Mouse (Mus musculus) macrophage (primary cell): ENCODE data around the gene Gaa. TPM values are rescaled to one million over a fixed set of nuclear protein-coding genes. Genes with fewer than 3 reads are reported as not detected.
"Not testable (repeated sequence)": the region's sequence is repeated elsewhere in the genome, so short reads cannot be mapped to it uniquely, and the experiment has no call there.

Experiments used
- H3K27ac ChIP-seq: fragments of 350-480 bp; formaldehyde crosslinking; 2 replicates; pipeline ENCODE4 v1.9.0; 2021
- H3K36me3 ChIP-seq: fragments of 350-480 bp; formaldehyde crosslinking; 2 replicates; pipeline ENCODE4 v1.9.0; 2021; ENCODE audit errors: inconsistent target
- H3K4me3 ChIP-seq: fragments of 350-480 bp; formaldehyde crosslinking; 2 replicates; pipeline ENCODE4 v1.9.0; 2021; ENCODE audit errors: inconsistent target
- H3K79me2 ChIP-seq: fragments of 350-480 bp; formaldehyde crosslinking; 2 replicates; pipeline ENCODE4 v1.9.0; 2021; ENCODE audit errors: inconsistent target
- WGBS: methylation state at CpG from one replicate; pipeline ENCODE4 v1.1.7; 2026; ENCODE audit warnings: inconsistent platforms; ENCODE audit not compliant: missing documents; 5-methylcytosine and 5-hydroxymethylcytosine counted together
- polyA plus RNA-seq: library from polyadenylated mRNA; stranded (reverse); fragments of 250-400 nt; gene quantifications from 3 replicates; pipeline ENCODE4 v1.2.4, GENCODE M21; 2018; ENCODE audit warnings: inconsistent platforms

Gene Gaa
- polyA plus RNA-seq, 1 experiment from 2014 or later, result 92.6 TPM

DNA sequence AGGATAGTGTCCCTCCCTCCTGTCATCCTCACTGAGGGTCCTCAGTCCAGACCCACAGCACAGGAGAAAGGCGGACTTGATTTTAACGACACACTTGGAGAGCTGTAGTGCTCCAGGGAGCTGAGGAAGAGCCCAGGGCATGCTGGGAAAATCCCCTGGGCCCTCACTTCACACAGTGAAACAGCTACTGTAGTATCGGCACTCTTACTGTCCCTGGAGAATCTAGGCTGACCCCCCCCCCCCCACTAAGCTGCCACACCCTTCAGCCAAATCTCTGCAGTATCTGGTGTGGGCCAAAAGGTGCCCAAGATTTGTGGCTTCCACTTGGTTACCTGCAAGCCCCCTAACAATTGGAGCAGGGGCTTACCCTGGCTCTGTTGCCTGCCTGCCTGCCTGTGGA, 30.7 kb upstream of the Gaa start:
- 94% methylated on average over 3 of the region's 3 CpGs for WGBS
- H3K79me2 ChIP-seq, result no peaks in the 10 kb centered on the region
- H3K36me3 ChIP-seq, result no peaks in the 10 kb centered on the region
- H3K4me3 ChIP-seq, result no peak overlapping the region
- H3K27ac ChIP-seq, result no peak overlapping the region

DNA sequence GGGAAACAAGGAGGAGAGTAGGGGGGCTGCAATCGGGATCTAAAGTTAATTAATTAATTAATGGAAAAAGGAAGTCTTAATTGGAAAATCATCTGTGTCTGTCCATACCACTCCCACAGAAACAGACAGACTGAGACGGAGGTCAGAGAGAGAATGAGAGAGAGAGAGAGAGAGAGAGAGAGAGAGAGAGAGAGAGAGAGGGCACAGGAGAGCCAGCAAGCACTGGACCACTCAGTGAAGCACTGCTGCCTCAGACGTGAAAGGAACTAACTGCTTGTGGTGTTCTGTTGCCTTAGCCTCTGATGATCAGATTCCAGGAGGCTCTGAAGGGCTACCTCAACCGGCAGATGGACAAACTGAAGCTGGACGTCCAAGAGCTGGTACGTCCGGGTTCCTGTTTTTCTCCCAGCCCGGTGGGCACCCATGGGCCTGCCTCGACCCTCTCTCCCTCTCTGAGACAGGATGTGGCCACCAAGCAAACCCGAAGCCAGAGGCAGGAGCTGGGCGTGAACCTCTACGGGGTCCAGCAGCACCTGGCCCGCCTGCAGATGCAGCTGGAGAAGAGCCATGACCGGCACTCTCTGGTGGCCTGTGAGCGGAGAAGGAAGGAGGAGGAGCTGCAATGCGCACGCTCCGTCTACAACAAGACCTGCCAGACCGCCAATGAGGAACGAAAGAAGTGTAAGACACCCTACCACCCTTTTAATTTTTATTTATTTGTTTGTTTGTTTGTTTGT, 30.0 kb upstream of the Gaa start:
- Histone ChIP-seq H3K27ac (peak overlapping the region; percentile 52), H3K36me3 (no peaks in the 10 kb centered on the region), H3K79me2 (no peaks in the 10 kb centered on the region), H3K4me3 (peak overlapping the region; percentile 44)
- WGBS, result 11% methylated on average over 18 of the region's 20 CpGs

DNA sequence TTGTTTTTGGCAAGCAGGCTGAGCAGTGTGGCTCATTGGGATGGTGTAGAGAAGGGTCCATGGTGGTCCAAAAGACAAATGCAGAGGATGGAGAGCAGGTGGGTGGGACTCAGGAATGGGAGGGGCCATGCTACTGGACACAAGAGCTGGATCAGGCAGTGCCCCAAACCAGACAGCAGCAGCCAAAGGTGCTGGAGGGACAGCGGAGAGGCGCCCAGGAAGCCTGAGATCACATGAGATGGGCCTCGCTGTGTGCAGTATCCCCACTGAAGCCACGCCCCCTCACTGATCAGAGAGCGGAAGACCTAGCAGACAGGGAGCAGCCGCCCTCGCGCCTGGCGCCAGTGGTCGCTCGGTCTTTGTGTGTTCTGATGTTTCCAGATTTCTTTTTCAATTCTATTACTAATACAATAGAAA, 29.4 kb upstream of the Gaa start:
- Histone ChIP-seq H3K36me3 (no peaks in the 10 kb centered on the region), H3K79me2 (no peaks in the 10 kb centered on the region), H3K4me3 (peak overlapping the region; percentile 44), H3K27ac (peak overlapping the region; percentile 52)
- 12% methylated on average over 11 of the region's 11 CpGs for WGBS

DNA sequence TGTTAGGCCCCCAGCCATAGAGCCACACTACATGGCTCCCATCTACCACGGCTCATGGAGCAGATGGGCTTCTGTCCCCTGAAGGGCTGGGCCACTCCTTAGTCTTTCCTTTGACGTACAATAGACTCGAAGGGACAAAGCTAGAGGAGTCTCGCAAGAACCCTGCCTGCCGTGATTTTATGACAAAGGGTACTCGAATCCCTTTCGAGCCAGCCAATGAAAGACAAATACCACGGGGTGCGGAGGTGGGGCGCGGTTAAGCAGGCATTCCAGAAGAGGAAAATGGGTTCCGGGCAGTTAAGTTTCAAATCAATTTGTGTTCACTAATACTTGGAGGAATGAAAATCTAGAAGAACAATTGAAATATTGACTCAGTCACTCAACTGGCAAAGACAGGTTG, 28.2 kb upstream of the Gaa start:
- Histone ChIP-seq H3K4me3 (no peak overlapping the region), H3K36me3 (no peaks in the 10 kb centered on the region), H3K27ac (no peak overlapping the region), H3K79me2 (no peaks in the 10 kb centered on the region)
- 96% methylated on average over 11 of the region's 12 CpGs for WGBS

DNA sequence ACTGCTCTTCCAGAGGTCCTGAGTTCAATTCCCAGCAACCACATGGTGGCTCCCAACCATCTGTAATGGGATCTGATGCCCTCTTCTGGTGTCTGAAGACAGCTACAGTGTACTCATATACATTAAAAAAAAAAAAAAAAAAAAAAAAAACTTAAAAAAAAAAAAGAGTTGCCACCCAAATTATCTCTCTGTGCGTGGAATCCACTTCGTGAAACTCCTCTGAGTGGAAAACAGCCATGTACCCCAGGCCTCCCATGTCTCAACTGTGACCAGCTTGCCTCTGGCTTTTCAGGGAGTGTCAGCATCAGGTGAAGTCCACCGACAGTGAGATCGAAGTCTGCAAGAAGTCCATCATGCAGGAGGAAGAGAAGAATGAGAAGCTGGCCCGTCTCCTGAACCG, 22.1 kb upstream of the Gaa start:
- not testable (repeated sequence) for H3K27ac ChIP-seq, H3K4me3 ChIP-seq, H3K79me2 ChIP-seq, H3K36me3 ChIP-seq
- WGBS, result 100% methylated on average over 6 of the region's 6 CpGs

DNA sequence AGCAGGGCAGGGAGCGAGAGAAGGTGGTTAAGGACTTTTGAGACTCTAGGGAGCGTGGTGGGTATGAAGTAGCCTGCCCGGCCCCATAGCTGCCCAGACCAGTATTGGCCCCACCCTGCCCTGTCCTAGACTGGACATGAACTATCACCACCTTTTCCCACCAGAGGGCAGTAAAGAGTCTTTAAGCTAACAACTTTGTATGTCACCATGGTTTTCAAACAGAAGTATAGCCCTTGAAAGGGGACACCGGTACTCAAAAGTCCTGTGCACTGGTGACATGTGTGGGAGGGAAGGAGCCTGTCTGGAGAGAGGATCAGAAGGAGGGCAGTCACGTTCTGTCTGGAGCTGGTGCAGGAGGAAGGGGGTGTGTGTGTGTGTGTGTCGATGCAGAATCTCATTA, 18.7 kb upstream of the Gaa start:
- Histone ChIP-seq H3K36me3 (no peaks in the 10 kb centered on the region), H3K27ac (no peak overlapping the region), H3K79me2 (no peaks in the 10 kb centered on the region), H3K4me3 (no peak overlapping the region)
- whole genome bisulfite sequencing, result 40% methylated on average over 6 of the region's 6 CpGs

DNA sequence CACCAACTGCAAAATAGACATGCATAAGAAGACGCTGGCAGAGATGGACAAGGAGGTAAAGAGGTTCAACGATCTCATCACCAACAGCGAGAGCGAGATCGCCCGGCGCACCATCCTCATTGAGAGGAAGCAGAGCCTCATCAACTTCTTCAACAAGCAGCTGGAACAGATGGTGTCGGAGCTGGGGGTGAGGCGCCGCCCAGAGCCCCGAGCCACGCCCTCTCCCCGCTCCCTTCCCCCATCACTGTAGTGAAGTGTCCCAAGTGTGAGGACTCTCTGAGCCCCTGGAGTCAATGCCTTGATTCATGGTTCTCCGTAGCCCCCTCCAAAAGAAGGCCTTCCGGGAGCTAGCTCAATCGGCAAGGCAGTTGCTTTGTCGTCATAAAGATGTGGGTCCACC, 16.7 kb upstream of the Gaa start:
- no peak overlapping the region for H3K27ac ChIP-seq
- H3K79me2 ChIP-seq, result no peaks in the 10 kb centered on the region
- H3K4me3 ChIP-seq, result no peak overlapping the region
- 91% methylated on average over 14 of the region's 17 CpGs for WGBS
- H3K36me3 ChIP-seq, result no peaks in the 10 kb centered on the region

DNA sequence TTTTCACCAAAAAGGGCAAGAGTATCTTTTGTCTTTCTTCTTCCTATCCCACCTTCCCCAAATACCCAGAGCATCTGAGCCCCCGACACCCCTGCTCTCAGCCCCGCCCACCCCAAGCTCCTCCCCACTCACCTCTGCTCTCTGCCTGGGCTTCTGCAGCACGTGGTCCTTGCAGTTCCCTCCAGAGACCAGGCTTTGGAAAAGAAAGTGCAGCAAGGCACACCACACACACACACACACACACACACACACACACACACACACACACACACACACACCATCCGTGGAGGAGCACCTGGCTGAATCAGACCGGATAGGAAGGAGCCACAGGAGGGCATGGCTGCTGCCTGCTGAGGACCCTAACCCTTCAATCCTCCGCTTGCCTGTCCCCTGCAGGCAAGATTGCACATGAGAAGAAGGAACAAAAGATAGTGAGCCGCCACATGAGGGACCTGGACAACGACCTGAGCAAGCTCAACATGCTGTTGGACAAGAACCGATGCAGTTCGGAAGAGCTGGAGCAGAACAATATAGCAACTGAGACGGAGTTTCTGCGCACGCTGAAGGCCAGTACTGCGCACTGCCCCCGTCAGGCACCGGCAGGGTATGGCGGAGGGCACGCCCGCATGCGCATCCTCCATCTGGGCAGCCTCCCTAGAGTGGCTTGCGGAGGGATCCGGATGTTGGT, 14.7 kb upstream of the Gaa start:
- Histone ChIP-seq H3K36me3 (no peaks in the 10 kb centered on the region), H3K79me2 (no peaks in the 10 kb centered on the region), H3K4me3 (no peak overlapping the region), H3K27ac (no peak overlapping the region)
- 11% methylated on average over 20 of the region's 22 CpGs for WGBS

DNA sequence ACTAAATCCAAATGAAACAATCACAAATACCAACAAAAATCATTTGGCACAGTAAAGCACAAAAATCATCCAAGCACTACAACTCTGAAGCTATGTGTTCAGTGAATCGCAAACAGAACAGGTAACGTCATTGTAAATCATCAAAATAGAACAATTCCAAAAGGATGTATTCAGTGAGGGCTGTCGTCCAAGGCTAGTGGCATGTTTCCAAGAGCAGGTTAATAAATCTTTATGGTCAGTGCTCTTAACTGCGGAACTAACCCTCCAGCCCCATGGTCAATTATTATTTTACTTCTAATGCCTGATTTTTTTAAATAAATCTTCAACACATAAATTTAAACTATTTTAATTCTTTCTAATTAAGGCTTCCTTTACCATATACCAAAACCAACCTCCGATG, 11.1 kb upstream of the Gaa start:
- H3K4me3 ChIP-seq, H3K27ac ChIP-seq, H3K79me2 ChIP-seq, H3K36me3 ChIP-seq: not testable (repeated sequence)
- 88% methylated on average over 5 of the region's 5 CpGs for WGBS

DNA sequence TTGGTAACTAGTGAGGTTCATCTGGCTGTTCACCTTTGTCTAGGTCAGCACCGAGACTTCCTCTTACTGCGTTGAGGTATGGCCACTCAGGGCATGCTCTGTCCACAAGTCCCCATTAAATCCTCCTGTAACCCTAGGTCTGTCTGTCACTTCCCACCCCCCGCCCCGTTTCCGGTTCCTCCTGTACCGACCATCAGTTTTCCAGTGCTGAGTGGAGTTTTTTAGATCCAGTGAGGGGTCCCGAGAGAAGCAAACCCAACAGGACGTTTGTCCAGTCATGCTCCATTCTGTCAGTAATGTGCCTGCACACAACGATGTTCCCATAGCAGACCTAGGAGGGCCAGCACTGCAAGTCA, 9.5 kb upstream of the Gaa start:
- Histone ChIP-seq H3K79me2 (no peaks in the 10 kb centered on the region), H3K27ac (no peak overlapping the region), H3K4me3 (no peak overlapping the region), H3K36me3 (no peaks in the 10 kb centered on the region)
- 47% methylated on average over 9 of the region's 9 CpGs for WGBS

DNA sequence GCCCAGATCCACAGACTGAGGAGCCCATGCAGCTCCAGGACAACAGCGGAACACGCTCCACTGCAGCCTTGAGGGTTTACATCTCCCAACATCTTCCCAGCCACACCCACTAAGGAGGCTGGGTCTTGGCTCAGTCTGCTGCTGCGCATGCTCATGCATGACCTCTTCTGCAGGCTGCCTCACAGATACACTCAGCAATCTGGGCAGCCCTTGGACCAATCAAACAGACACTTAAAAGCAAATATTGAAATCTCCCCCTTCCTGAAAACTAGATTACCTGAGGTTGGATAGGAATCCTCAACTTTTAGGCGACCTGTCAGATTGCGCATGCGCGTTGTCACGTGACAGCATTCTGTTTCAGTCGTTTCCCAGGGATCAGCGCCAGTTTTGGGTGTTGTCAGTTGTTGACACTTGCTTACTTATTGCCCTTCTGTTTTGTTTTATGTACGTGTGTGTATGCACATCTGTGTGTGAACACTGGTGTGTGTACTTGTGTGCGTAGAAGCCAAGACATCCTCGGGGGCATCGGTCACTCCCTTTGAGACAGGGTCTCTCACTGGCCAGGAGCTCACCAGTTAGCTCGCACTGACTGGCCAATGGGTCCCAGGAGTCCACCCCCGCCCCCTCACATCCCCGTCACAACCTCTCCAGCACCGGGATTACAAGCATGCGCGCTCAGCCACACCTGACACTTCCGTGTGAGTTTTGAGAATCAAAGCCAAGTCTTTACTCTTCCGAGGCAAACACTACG, 8.9 kb upstream of the Gaa start:
- no peaks in the 10 kb centered on the region for H3K36me3 ChIP-seq
- peak overlapping the region; percentile 27; the same call in 1 of the 2 replicates for H3K27ac ChIP-seq
- H3K79me2 ChIP-seq, result no peaks in the 10 kb centered on the region
- no peak overlapping the region for H3K4me3 ChIP-seq
- 67% methylated on average over 17 of the region's 23 CpGs for WGBS

DNA sequence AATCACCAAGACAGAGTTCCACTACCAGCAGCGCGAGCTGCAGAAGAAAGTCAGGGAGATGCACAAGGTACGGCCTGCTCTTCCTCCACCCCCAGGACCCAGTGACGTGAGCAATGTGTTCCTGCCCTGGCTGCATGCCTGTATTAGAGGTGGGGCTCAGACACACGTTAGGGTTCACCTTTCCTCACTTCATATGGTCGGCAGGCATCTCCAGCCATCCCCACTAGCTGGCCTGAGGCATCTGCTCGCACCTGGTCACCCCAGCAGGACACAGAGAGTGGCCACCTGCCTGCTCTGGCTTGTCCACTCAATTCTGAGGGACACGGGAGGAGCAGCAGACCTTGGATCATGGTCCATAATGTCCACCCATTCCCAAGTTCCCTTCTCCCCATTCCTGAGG, 7.7 kb upstream of the Gaa start:
- H3K4me3 ChIP-seq, result no peak overlapping the region
- 95% methylated on average over 8 of the region's 8 CpGs for WGBS

DNA sequence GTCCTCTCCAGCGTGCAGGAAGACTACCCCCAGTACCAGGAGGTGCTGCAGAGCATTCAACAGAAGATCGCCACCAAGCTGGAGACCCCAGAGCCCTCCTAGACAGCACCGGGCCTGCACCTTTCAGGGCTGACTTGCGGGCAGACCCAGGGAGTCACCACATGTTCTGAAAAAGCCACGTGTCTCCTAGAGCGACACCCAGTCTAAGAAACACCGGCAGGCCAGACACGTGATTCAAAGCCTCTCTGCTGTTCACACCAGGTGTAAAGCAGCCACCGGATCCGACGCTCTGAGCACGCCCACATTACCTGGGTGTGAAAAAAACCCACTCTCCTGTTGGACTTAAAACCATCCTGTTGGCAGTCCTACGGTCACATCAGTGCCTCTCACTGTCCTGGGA, 3.3 kb upstream of the Gaa start:
- Histone ChIP-seq H3K79me2 (no peaks in the 10 kb centered on the region), H3K36me3 (no peaks in the 10 kb centered on the region), H3K4me3 (no peak overlapping the region), H3K27ac (no peak overlapping the region)
- WGBS, result 91% methylated on average over 13 of the region's 13 CpGs

More for the DNA sequence above, 7.7 kb upstream of the Gaa start:
- H3K79me2 ChIP-seq, result no peaks in the 10 kb centered on the region
- no peaks in the 10 kb centered on the region for H3K36me3 ChIP-seq
- H3K27ac ChIP-seq, result no peak overlapping the region

DNA sequence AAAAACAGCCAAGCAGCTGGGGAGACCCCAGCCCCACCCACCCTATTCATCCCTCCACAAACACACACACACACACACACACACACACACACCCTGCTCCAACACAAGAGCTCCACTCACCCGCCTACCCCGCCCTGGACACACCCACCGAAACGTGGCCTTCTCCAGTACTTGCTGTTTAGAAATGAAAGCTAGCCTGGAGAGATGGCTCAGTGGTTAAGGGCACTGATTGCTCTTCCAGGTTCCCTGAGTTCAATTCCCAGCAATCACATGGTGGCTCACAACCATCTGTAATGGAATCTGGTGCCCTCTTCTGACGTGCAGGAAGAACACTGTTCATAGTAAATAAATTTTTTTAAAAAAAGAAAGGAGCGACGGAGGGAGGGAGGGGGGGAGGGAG, 1.9 kb upstream of the Gaa start:
- Histone ChIP-seq H3K4me3 (no peak overlapping the region), H3K27ac (no peak overlapping the region), H3K36me3 (0 out of 2 replicates have a peak, but pooled peaks cover under 1% of the 10 kb centered on the region), H3K79me2 (no peaks in the 10 kb centered on the region)
- 82% methylated on average over 6 of the region's 7 CpGs for WGBS

DNA sequence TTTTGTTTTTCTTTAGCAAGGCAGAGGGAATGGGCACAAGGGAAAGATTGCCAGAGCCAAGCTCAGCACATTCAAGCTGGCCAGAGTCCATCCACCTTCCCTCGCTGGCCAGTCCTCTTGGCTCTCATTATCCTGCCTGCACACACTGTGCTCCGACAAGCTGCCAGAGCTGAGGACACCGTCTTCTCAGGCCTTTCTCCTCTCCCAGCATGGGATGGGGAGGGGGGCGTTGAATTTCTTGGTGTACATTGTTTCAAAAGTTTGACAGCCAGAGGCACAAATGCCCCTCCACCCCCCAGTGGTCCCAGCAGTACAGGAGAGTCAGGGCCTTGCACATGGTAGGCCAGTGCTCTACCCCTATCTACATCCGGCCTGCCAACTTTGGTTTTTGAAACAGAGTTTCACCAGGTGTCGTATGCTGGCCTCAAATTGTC, 429 bp upstream of the Gaa start:
- Histone ChIP-seq H3K27ac (no peak overlapping the region), H3K36me3 (peaks cover 5% of the 10 kb centered on the region; the same call in 1 of the 2 replicates), H3K4me3 (no peak overlapping the region), H3K79me2 (no peaks in the 10 kb centered on the region)
- 60% methylated on average over 6 of the region's 6 CpGs for WGBS
